Comparison of ENCODE assay signal across 8 mouse cellular contexts in genomic region chr5:130080051-130080681, GRCm38 (mm10). TPM values are rescaled to one million over a fixed set of nuclear protein-coding genes. Genes with fewer than 3 reads are reported as not detected.
A peak's percentile ranks its signal among the peaks of the same experiment; 100 is the strongest.
DNase-seq lines count a peak whose midpoint lies in the region; ATAC-seq and TF ChIP-seq lines count a peak whose summit lies in the region.

No protein-coding gene starts in this region.

- TF ChIP-seq POLR2A in ES-Bruce4 (IDR thresholded peaks at IDR 0.05; ENCODE audit: insufficient read depth, low read length), result no peak

- H3K4me2 ChIP-seq in heart, embryonic 16.5 days (ENCODE audit: low read depth, low read length), result peak overlapping the region; percentile 96
- H3K4me2 ChIP-seq in liver, embryonic 12.5 days, result peak overlapping the region; percentile 98
- H3K4me2 ChIP-seq in stomach, postnatal 0 days (replicated peaks; ENCODE audit: low read depth), result peak overlapping the region; percentile 78

- TF ChIP-seq EP300 in ES-Bruce4 (IDR thresholded peaks at IDR 0.05; ENCODE audit: insufficient read depth, low read depth, low read length), result no peak
- TF ChIP-seq EP300 in stomach, postnatal 0 days (optimal IDR thresholded peaks at IDR 0.05), result no peak

- ATAC-seq in heart, embryonic 16.5 days (replicated peaks; ENCODE audit: extremely low read depth, insufficient read depth, low FRiP score), result no peak
- ATAC-seq in liver, embryonic 12.5 days, result no peak
- ATAC-seq in stomach, postnatal 0 days (ENCODE audit: low FRiP score, low TSS enrichment), result no peak

- H3K27me3 ChIP-seq in heart, embryonic 16.5 days (ENCODE audit: control insufficient read depth, insufficient read depth, low read length), result peaks cover 6% of the 10 kb centered on the region
- no peaks in the 10 kb centered on the region for H3K27me3 ChIP-seq in ES-Bruce4 (ENCODE audit: control insufficient read depth, insufficient read depth, low read length, poor library complexity, severe bottlenecking)
- peaks cover 14% of the 10 kb centered on the region for H3K27me3 ChIP-seq in forebrain, embryonic 10.5 days (ENCODE audit: poor library complexity, severe bottlenecking)
- H3K27me3 ChIP-seq in liver, embryonic 12.5 days (replicated peaks), result peaks cover 8% of the 10 kb centered on the region; the same call in 1 of the 2 replicates
- no peaks in the 10 kb centered on the region for H3K27me3 ChIP-seq in stomach, postnatal 0 days (ENCODE audit: control insufficient read depth, insufficient read depth, low read length)

- H3K4me3 ChIP-seq in heart, embryonic 16.5 days (ENCODE audit: low read length), result peak overlapping the region; percentile 80
- peak overlapping the region; percentile 89 for H3K4me3 ChIP-seq in ES-Bruce4 (ENCODE audit: low read depth, low read length)
- H3K4me3 ChIP-seq in forebrain, embryonic 10.5 days, result peak overlapping the region; percentile 78
- peak overlapping the region; percentile 80 for H3K4me3 ChIP-seq in liver, embryonic 12.5 days
- peak overlapping the region; percentile 73 for H3K4me3 ChIP-seq in stomach, postnatal 0 days (ENCODE audit: low read depth, low read length)

- no peak overlapping the region for H3K27ac ChIP-seq in heart, embryonic 16.5 days (ENCODE audit: low read length)
- H3K27ac ChIP-seq in ES-Bruce4 (ENCODE audit: insufficient read depth, low read length), result no peak overlapping the region
- peak overlapping the region; percentile 96 for H3K27ac ChIP-seq in forebrain, embryonic 10.5 days
- peak overlapping the region; percentile 81; the same call in 1 of the 2 replicates for H3K27ac ChIP-seq in liver, embryonic 12.5 days
- H3K27ac ChIP-seq in stomach, postnatal 0 days (replicated peaks), result no peak overlapping the region

- TF ChIP-seq CTCF in ES-Bruce4 (IDR thresholded peaks at IDR 0.05; ENCODE audit: low read depth, low read length), result peak; percentile 58
- TF ChIP-seq CTCF in stomach, postnatal 0 days (IDR thresholded peaks at IDR 0.05; ENCODE audit: low read depth), result peak; percentile 51

- peak overlapping the region; percentile 84 for H3K9ac ChIP-seq in heart, embryonic 16.5 days (ENCODE audit: low read length)
- H3K9ac ChIP-seq in ES-Bruce4 (ENCODE audit: low read depth, poor library complexity, severe bottlenecking), result peak overlapping the region; percentile 85
- peak overlapping the region; percentile 90 for H3K9ac ChIP-seq in liver, embryonic 12.5 days
- H3K9ac ChIP-seq in stomach, postnatal 0 days (ENCODE audit: low read length), result peak overlapping the region; percentile 82

- peaks cover 11% of the 10 kb centered on the region for H3K4me1 ChIP-seq in heart, embryonic 16.5 days (ENCODE audit: control insufficient read depth, insufficient read depth, low read length)
- H3K4me1 ChIP-seq in ES-Bruce4 (ENCODE audit: control insufficient read depth, insufficient read depth, low read length), result peaks cover 2% of the 10 kb centered on the region
- H3K4me1 ChIP-seq in forebrain, embryonic 10.5 days, result peaks cover 19% of the 10 kb centered on the region
- H3K4me1 ChIP-seq in liver, embryonic 12.5 days, result peaks cover 33% of the 10 kb centered on the region
- peaks cover 2% of the 10 kb centered on the region; the same call in 1 of the 2 replicates for H3K4me1 ChIP-seq in stomach, postnatal 0 days (replicated peaks; ENCODE audit: control insufficient read depth, insufficient read depth)

- WGBS in heart, embryonic 16.5 days, result 76% methylated on average over 16 of the region's 16 CpGs
- WGBS in forebrain, embryonic 10.5 days, result 78% methylated on average over 16 of the region's 16 CpGs
- WGBS in liver, embryonic 12.5 days (ENCODE audit: insufficient replicate concordance), result 72% methylated on average over 16 of the region's 16 CpGs
- WGBS in stomach, postnatal 0 days, result 76% methylated on average over 16 of the region's 16 CpGs

- peaks cover 7% of the 10 kb centered on the region for H3K9me3 ChIP-seq in heart, embryonic 16.5 days (replicated peaks; ENCODE audit: control insufficient read depth, low read length)
- H3K9me3 ChIP-seq in ES-Bruce4 (replicated peaks; ENCODE audit: control insufficient read depth, insufficient read depth, low read length, poor library complexity, severe bottlenecking), result 0 out of 2 replicates have a peak, but pooled peaks cover 5% of the 10 kb centered on the region
- peaks cover 9% of the 10 kb centered on the region for H3K9me3 ChIP-seq in forebrain, embryonic 10.5 days
- H3K9me3 ChIP-seq in liver, embryonic 12.5 days (replicated peaks), result peaks cover 7% of the 10 kb centered on the region; the same call in 1 of the 2 replicates
- no peaks in the 10 kb centered on the region for H3K9me3 ChIP-seq in stomach, postnatal 0 days (ENCODE audit: control insufficient read depth, low read length)

- peaks cover 6% of the 10 kb centered on the region for H3K36me3 ChIP-seq in heart, embryonic 16.5 days (ENCODE audit: control insufficient read depth, insufficient read depth)
- no peaks in the 10 kb centered on the region for H3K36me3 ChIP-seq in ES-Bruce4 (ENCODE audit: control insufficient read depth, insufficient read depth, low read length, poor library complexity, severe bottlenecking)
- peaks cover 48% of the 10 kb centered on the region for H3K36me3 ChIP-seq in forebrain, embryonic 10.5 days (replicated peaks)
- peaks cover 21% of the 10 kb centered on the region for H3K36me3 ChIP-seq in liver, embryonic 12.5 days
- H3K36me3 ChIP-seq in stomach, postnatal 0 days (ENCODE audit: control insufficient read depth, insufficient read depth, low read length), result no peaks in the 10 kb centered on the region

- DNase-seq in heart, postnatal 36 days, result no peak
- DNase-seq in forebrain, embryonic 10.5 days (ENCODE audit: extremely low spot score, low spot score), result no peak
- DNase-seq in stomach, postnatal 0 days (ENCODE audit: low spot score), result no peak
- no peak for DNase-seq in urinary bladder, postnatal 10 days (ENCODE audit: low spot score)
- no peak for DNase-seq in cerebellum, adult 11 months

- intact Hi-C loops in heart, postnatal 36 days (cut with DNase I), result no loop called here

RNA-seq across cellular contexts. Expression of gene Tpst1, which starts 7.0 kb away (rescaled TPM):
- 26.5 and 27.6 TPM in 2 replicates for polyA plus RNA-seq in heart, embryonic 16.5 days (2015; fragmentation: Nextera tagmentation; extraction: Ambion mirVana)
- 10 to 100 TPM; 12.0 to 12.8 TPM for total RNA-seq in heart, postnatal 36 days (2021)
- 35.6 and 44.8 TPM in 2 replicates for polyA plus RNA-seq in ES-Bruce4 (2011; ENCODE audit: insufficient read depth, insufficient read length, low read depth, missing spikeins)
- polyA plus RNA-seq in forebrain, embryonic 10.5 days (2016; fragmentation: Nextera tagmentation; extraction: Ambion mirVana), result 54.9 and 57.0 TPM in 2 replicates
- 37.1 and 37.2 TPM in 2 replicates for polyA plus RNA-seq in liver, embryonic 12.5 days (2016; fragmentation: Nextera tagmentation; extraction: Ambion mirVana)
- 44.5 and 47.3 TPM in 2 replicates for polyA plus RNA-seq in stomach, postnatal 0 days (2015; fragmentation: Nextera tagmentation; extraction: Ambion mirVana)

RNA-seq across cellular contexts. Expression of gene Crcp, which starts 51.1 kb away (rescaled TPM):
- polyA plus RNA-seq in heart, embryonic 16.5 days (2015; fragmentation: Nextera tagmentation; extraction: Ambion mirVana), result 24.4 and 26.2 TPM in 2 replicates
- total RNA-seq in heart, postnatal 36 days (2021), result 10 to 100 TPM; 14.2 to 14.4 TPM
- polyA plus RNA-seq in ES-Bruce4 (2011; ENCODE audit: insufficient read depth, insufficient read length, low read depth, missing spikeins), result 25.7 and 30.0 TPM in 2 replicates
- polyA plus RNA-seq in forebrain, embryonic 10.5 days (2016; fragmentation: Nextera tagmentation; extraction: Ambion mirVana), result 61.3 and 64.0 TPM in 2 replicates
- polyA plus RNA-seq in liver, embryonic 12.5 days (2016; fragmentation: Nextera tagmentation; extraction: Ambion mirVana), result 33.9 and 34.7 TPM in 2 replicates
- 26.0 and 26.4 TPM in 2 replicates for polyA plus RNA-seq in stomach, postnatal 0 days (2015; fragmentation: Nextera tagmentation; extraction: Ambion mirVana)

RNA-seq across cellular contexts. Expression of gene Asl, which starts 51.1 kb away (rescaled TPM):
- 20.8 and 23.0 TPM in 2 replicates for polyA plus RNA-seq in heart, embryonic 16.5 days (2015; fragmentation: Nextera tagmentation; extraction: Ambion mirVana)
- total RNA-seq in heart, postnatal 36 days (2021), result 1 to 10 TPM; 8.4 to 9.1 TPM
- 60.7 and 63.4 TPM in 2 replicates for polyA plus RNA-seq in ES-Bruce4 (2011; ENCODE audit: insufficient read depth, insufficient read length, low read depth, missing spikeins)
- 33.2 and 36.6 TPM in 2 replicates for polyA plus RNA-seq in forebrain, embryonic 10.5 days (2016; fragmentation: Nextera tagmentation; extraction: Ambion mirVana)
- polyA plus RNA-seq in liver, embryonic 12.5 days (2016; fragmentation: Nextera tagmentation; extraction: Ambion mirVana), result 39.1 and 41.1 TPM in 2 replicates
- 27.3 and 36.1 TPM in 2 replicates for polyA plus RNA-seq in stomach, postnatal 0 days (2015; fragmentation: Nextera tagmentation; extraction: Ambion mirVana)

Comparison
In these comparisons a context has a peak if more than half of its experiments do, and no peak if none do; other contexts are left out.
1. H3K27ac ChIP-seq: peak in forebrain, embryonic 10.5 days (single experiment) and liver, embryonic 12.5 days (single experiment); none in heart, embryonic 16.5 days (single experiment), ES-Bruce4 (single experiment) and stomach, postnatal 0 days (single experiment).
2. Peak in every context shown above with its lines, with median percentiles within 50 percentile points of each other: H3K4me2 ChIP-seq, H3K4me3 ChIP-seq and H3K9ac ChIP-seq.